Mouse (Mus musculus) kidney, adult 2 months (tissue): ENCODE measurements at regions not wholly inside any gene's neighbourhood (a gene's known extent, or its start where the extent isn't known, plus 50 kb on each side); places are given as distances from the start of the nearest gene placed in this dataset.

Experiments used
- DNase-seq: peaks from one replicate; pipeline ENCODE4 v3.0.0; 2021
- H3K27ac ChIP-seq: fragments of 200-500 bp; 2 replicates; pipeline ENCODE4 v1.5.1; 2012; ENCODE audit warnings: low read depth, low read length, control low read depth, inconsistent platforms; ENCODE audit not compliant: insufficient read depth
- H3K27me3 ChIP-seq: fragments of 200-500 bp; replicated peaks from 2 replicates; pipeline ENCODE4 v1.6.1; 2012; ENCODE audit warnings: mild to moderate bottlenecking, moderate library complexity, low read length, inconsistent platforms; ENCODE audit not compliant: control insufficient read depth, insufficient read depth
- H3K36me3 ChIP-seq: fragments of 200-500 bp; 2 replicates; pipeline ENCODE4 v1.6.1; 2012; ENCODE audit warnings: mild to moderate bottlenecking, moderate library complexity, low read length, inconsistent platforms; ENCODE audit not compliant: control insufficient read depth, insufficient read depth
- H3K4me1 ChIP-seq: fragments of 200-500 bp; 2 replicates; pipeline ENCODE4 v1.6.1; 2011; ENCODE audit warnings: low read length; ENCODE audit not compliant: control insufficient read depth, insufficient read depth
- H3K4me3 ChIP-seq: fragments of 200-500 bp; 2 replicates; pipeline ENCODE4 v1.5.1; 2011; ENCODE audit warnings: mild to moderate bottlenecking, low read depth, low read length, control low read depth; ENCODE audit not compliant: insufficient read depth
- CTCF ChIP-seq: fragments of 200-500 bp; conservative IDR thresholded peaks from 2 replicates; pipeline ENCODE4 v1.5.1; 2011; ENCODE audit warnings: low read depth, mild to moderate bottlenecking, control low read depth, low read length, moderate library complexity, mixed read lengths; ENCODE audit not compliant: insufficient read depth, insufficient read length
- POLR2A ChIP-seq: fragments of 200-500 bp; IDR thresholded peaks from one replicate; pipeline ENCODE4 v1.6.1; 2011; ENCODE audit warnings: low read depth, low read length, control low read depth
- WGBS: fragments of 180-500 bp; shearing (Covaris S2); methylation state at CpG from one replicate; pipeline ENCODE4 v1.1.7; 2018; 5-methylcytosine and 5-hydroxymethylcytosine counted together

- Histone ChIP-seq H3K36me3 (no peaks in the 10 kb centered on the region), H3K4me1 (no peaks in the 10 kb centered on the region), H3K4me3 (no peak overlapping the region), H3K27me3 (no peaks in the 10 kb centered on the region), H3K27ac (no peak overlapping the region)
- no peak for DNase-seq
- TF ChIP-seq CTCF (no peak), POLR2A (no peak)
- 76% methylated on average over 3 of the region's 3 CpGs for WGBS
These were observed 158.2 kb downstream of the Cep170 start for GRCm38 (mm10) chr1:176655487-176656333.

- no peaks in the 10 kb centered on the region for H3K4me1 ChIP-seq
- no peak overlapping the region for H3K27ac ChIP-seq
- TF ChIP-seq POLR2A (no peak), CTCF (no peak)
- 13% methylated on average over 1 of the region's 1 CpGs for WGBS
- no peaks in the 10 kb centered on the region for H3K27me3 ChIP-seq
- no peaks in the 10 kb centered on the region for H3K36me3 ChIP-seq
- H3K4me3 ChIP-seq, result no peak overlapping the region
- no peak for DNase-seq
These were observed 169.6 kb downstream of the Cep170 start for GRCm38 (mm10) chr1:176644248-176644647.

DNA sequence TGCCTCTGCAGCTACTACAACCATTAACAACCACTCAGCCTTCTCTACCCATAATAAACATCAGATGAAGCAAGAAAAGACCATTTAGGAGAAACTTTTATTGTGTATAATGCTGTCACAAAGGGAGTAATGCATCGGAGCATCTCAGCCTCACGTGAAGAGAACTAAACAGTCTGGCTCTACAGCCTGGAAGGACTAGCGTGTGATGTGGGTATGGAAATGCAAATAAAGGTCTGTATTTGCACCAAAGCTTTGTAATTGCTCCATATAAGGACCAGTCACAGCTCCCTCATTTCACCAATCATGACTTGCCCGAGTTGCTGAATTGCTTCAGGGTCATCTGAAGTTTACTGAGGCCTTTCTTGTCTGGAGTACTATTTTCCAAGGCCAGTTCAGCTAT, 190.7 kb downstream of the Cep170 start:
- Histone ChIP-seq H3K27me3 (no peaks in the 10 kb centered on the region), H3K36me3 (no peaks in the 10 kb centered on the region), H3K4me1 (no peaks in the 10 kb centered on the region), H3K4me3 (no peak overlapping the region), H3K27ac (no peak overlapping the region)
- no peak for DNase-seq
- WGBS, result 79% methylated on average over 4 of the region's 4 CpGs
- TF ChIP-seq CTCF (no peak), POLR2A (no peak)

- no peak for TF ChIP-seq POLR2A
- no peak for TF ChIP-seq CTCF
- Histone ChIP-seq H3K27me3 (no peaks in the 10 kb centered on the region), H3K27ac (no peak overlapping the region), H3K36me3 (no peaks in the 10 kb centered on the region), H3K4me1 (no peaks in the 10 kb centered on the region), H3K4me3 (no peak overlapping the region)
- WGBS, result 89% methylated on average over 5 of the region's 5 CpGs
- DNase-seq, result no peak
These were observed 191.7 kb downstream of the Cep170 start for GRCm38 (mm10) chr1:176622213-176622612.

DNA sequence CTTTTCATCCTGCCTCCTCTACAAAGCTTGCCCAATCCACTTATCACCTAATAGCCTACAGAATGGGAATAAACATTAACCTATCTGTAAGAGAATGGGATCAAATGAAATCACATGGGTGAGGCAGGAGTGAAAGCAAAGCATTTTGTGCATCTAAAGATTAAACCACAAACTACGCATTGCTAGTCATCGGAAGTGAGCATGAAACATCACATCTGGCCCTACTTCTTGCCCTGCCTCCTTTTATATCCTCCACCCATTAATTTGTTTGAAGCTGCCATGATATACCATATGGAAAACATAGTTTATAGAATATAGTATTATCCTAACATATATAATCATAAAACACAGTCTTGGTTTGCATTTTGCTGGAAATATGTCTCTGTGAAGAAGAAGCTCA, 192.6 kb downstream of the Cep170 start:
- Histone ChIP-seq H3K27me3 (no peaks in the 10 kb centered on the region), H3K4me1 (no peaks in the 10 kb centered on the region), H3K4me3 (no peak overlapping the region), H3K27ac (no peak overlapping the region), H3K36me3 (no peaks in the 10 kb centered on the region)
- no peak for DNase-seq
- TF ChIP-seq POLR2A (no peak), CTCF (no peak)
- 91% methylated on average over 2 of the region's 2 CpGs for WGBS

GRCm38 (mm10) chr1:176618896-176619295, 195.0 kb downstream of the Cep170 start:
- no peaks in the 10 kb centered on the region for H3K36me3 ChIP-seq
- no peaks in the 10 kb centered on the region for H3K4me1 ChIP-seq
- H3K4me3 ChIP-seq, result no peak overlapping the region
- no peak overlapping the region for H3K27ac ChIP-seq
- 76% methylated on average over 4 of the region's 4 CpGs for WGBS
- H3K27me3 ChIP-seq, result no peaks in the 10 kb centered on the region
- no peak for DNase-seq
- TF ChIP-seq POLR2A (no peak), CTCF (no peak)

DNA sequence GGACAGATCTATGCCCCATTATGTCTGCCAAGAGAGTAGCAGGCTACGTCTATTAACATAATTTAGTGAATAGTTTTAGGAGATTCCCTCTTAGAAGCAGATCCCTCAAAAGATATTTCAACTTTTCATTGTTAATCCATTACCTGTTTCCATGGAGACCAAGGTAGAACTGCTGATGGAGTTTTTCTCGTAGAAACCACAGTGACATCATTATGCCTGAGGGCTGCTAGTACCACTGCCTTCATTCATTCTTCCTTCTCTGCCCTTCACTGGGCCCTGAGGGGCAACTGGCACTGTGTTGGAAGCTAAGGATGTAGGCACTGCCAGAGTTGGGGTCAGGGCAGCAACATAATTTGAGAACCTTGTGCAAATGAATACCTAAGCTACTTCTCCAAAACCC, 198.2 kb downstream of the Cep170 start:
- WGBS, result 78% methylated on average over 2 of the region's 2 CpGs
- Histone ChIP-seq H3K4me3 (no peak overlapping the region), H3K4me1 (no peaks in the 10 kb centered on the region), H3K27ac (no peak overlapping the region), H3K27me3 (no peaks in the 10 kb centered on the region), H3K36me3 (no peaks in the 10 kb centered on the region)
- DNase-seq, result no peak
- TF ChIP-seq POLR2A, result no peak
- TF ChIP-seq CTCF, result no peak
